Mouse (Mus musculus): ENCODE data around the gene Vmn1r122. TPM values are rescaled to one million over a fixed set of nuclear protein-coding genes. Genes with fewer than 3 reads are reported as not detected.
"Not testable (repeated sequence)": the region's sequence is repeated elsewhere in the genome, so short reads cannot be mapped to it uniquely, and the experiment has no call there.

Vmn1r122 gene
- not detected in 2 replicates for polyA plus RNA-seq (2015; fragmentation: Nextera tagmentation; extraction: Ambion mirVana)

- not testable (repeated sequence) for H3K9me3 ChIP-seq; H3K36me3 ChIP-seq; H3K4me2 ChIP-seq (replicated peaks); ATAC-seq (ENCODE audit: low FRiP score, low read depth); H3K4me3 ChIP-seq; H3K27ac ChIP-seq; H3K9ac ChIP-seq; H3K27me3 ChIP-seq; H3K4me1 ChIP-seq
- WGBS = 58% methylated on average over 3 of the region's 3 CpGs
These were observed at the start of gene Vmn1r122 for GRCm38 (mm10) chr7:21134028-21134427. Gene Vmn1r122, minus strand, starts transcription at chr7:21134128.

GRCm38 (mm10) chr7:21161885-21162284 lies 28.0 kb upstream of the Vmn1r122 start, which contains the start of gene Vmn1r123:
Gene Vmn1r123, plus strand, starts transcription at chr7:21162185.
- 44% methylated on average over 1 of the region's 3 CpGs for WGBS
- not testable (repeated sequence) for H3K4me3 ChIP-seq; H3K9me3 ChIP-seq; H3K27ac ChIP-seq; H3K9ac ChIP-seq; H3K36me3 ChIP-seq; H3K4me1 ChIP-seq; H3K4me2 ChIP-seq (replicated peaks); ATAC-seq (ENCODE audit: low FRiP score, low read depth); H3K27me3 ChIP-seq

GRCm38 (mm10) chr7:21098413-21098812 lies 35.5 kb downstream of the Vmn1r122 start, which contains the start of gene Vmn1r121:
Gene Vmn1r121, minus strand, starts transcription at chr7:21098513.
- not testable (repeated sequence) for H3K27ac ChIP-seq; H3K36me3 ChIP-seq; H3K9ac ChIP-seq; H3K4me2 ChIP-seq (replicated peaks); ATAC-seq (ENCODE audit: low FRiP score, low read depth); H3K9me3 ChIP-seq; H3K4me1 ChIP-seq; H3K27me3 ChIP-seq; H3K4me3 ChIP-seq
- 73% methylated on average over 5 of the region's 5 CpGs for WGBS

Other genes with a start within 250 kb of the Vmn1r122 start
- gene Vmn1r118, start 221.8 kb downstream of the Vmn1r122 start, polyA plus RNA-seq (2015; fragmentation: Nextera tagmentation; extraction: Ambion mirVana) = not detected in 2 replicates
- gene Vmn1r119, start 121.7 kb downstream of the Vmn1r122 start, polyA plus RNA-seq (2015; fragmentation: Nextera tagmentation; extraction: Ambion mirVana) = not detected in 2 replicates
- not detected in 2 replicates for gene Vmn1r120, start 80.3 kb downstream of the Vmn1r122 start, polyA plus RNA-seq (2015; fragmentation: Nextera tagmentation; extraction: Ambion mirVana)
- gene Vmn1r121, start 35.6 kb downstream of the Vmn1r122 start, polyA plus RNA-seq (2015; fragmentation: Nextera tagmentation; extraction: Ambion mirVana) = not detected in 2 replicates
- gene Vmn1r123, start 28.1 kb upstream of the Vmn1r122 start, polyA plus RNA-seq (2015; fragmentation: Nextera tagmentation; extraction: Ambion mirVana) = not detected in 2 replicates
- gene Gm5157, start 56.3 kb upstream of the Vmn1r122 start, polyA plus RNA-seq (2015; fragmentation: Nextera tagmentation; extraction: Ambion mirVana) = not detected in 2 replicates
- gene Vmn1r124, start 126.5 kb upstream of the Vmn1r122 start, polyA plus RNA-seq (2015; fragmentation: Nextera tagmentation; extraction: Ambion mirVana) = not detected in 2 replicates
- not detected in 2 replicates for gene Vmn1r125, start 138.1 kb upstream of the Vmn1r122 start, polyA plus RNA-seq (2015; fragmentation: Nextera tagmentation; extraction: Ambion mirVana)
- not detected in 2 replicates for gene Vmn1r126, start 167.3 kb upstream of the Vmn1r122 start, polyA plus RNA-seq (2015; fragmentation: Nextera tagmentation; extraction: Ambion mirVana)
- not detected in 2 replicates for gene Vmn1r127, start 185.7 kb upstream of the Vmn1r122 start, polyA plus RNA-seq (2015; fragmentation: Nextera tagmentation; extraction: Ambion mirVana)
- not detected in 2 replicates for gene Vmn1r128, start 215.2 kb upstream of the Vmn1r122 start, polyA plus RNA-seq (2015; fragmentation: Nextera tagmentation; extraction: Ambion mirVana)
- gene Vmn1r129, start 227.2 kb upstream of the Vmn1r122 start, polyA plus RNA-seq (2015; fragmentation: Nextera tagmentation; extraction: Ambion mirVana) = not detected in 2 replicates

Measured in limb, embryonic 13.5 days (tissue).